In the genomic region with DNA sequence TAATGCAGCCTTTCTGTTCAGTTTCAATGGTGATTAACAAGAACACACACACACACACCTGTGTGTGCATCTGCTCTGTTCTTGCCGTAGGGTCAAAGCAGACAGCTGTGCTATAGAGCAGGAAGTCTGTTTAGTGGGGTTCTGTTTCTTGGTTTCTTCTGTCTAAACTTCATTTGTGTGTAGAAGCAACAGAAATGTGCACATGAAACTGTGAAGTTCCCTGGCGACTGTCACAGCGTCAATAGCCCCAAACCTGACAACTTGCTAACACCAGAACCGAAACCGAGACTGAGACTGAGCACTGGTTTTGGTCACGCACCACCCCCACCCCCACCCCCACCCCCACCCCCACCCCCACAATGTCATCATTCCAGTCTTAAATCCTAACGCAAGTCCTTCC, we compare ENCODE assay signal across 29 mouse cellular contexts.
DNase-seq lines count a peak whose midpoint lies in the region; ATAC-seq and TF ChIP-seq lines count a peak whose summit lies in the region.
"Had no signal": no experiment of that assay in that cellular context is flagged by ENCODE, and none has a peak within 500 bp of the region (broad histone marks: within the 10 kb centered on the region; RNA-seq: fewer than 3 reads in every experiment).

No protein-coding gene starts in this region.

- H3K36me3 ChIP-seq in forebrain, embryonic 14.5 days (ENCODE audit: control insufficient read depth, insufficient read depth, low read length), result no peaks in the 10 kb centered on the region
- H3K36me3 ChIP-seq: hindbrain, embryonic 12.5 days; intestine, embryonic 15.5 days; limb, embryonic 13.5 days; liver, embryonic 12.5 days; midbrain, embryonic 12.5 days; neural tube, embryonic 13.5 days had no signal

- TF ChIP-seq POLR2A in bone marrow, adult 2 months (IDR thresholded peaks at IDR 0.05; ENCODE audit: borderline replicate concordance, control insufficient read depth, low read depth, low read length), result no peak

- no peaks in the 10 kb centered on the region for H3K27me3 ChIP-seq in forebrain, embryonic 14.5 days (replicated peaks; ENCODE audit: control insufficient read depth, insufficient read depth, low read length)
- H3K27me3 ChIP-seq: hindbrain, embryonic 12.5 days; intestine, embryonic 15.5 days; midbrain, embryonic 12.5 days had no signal

- no peaks in the 10 kb centered on the region for H3K9me3 ChIP-seq in forebrain, embryonic 14.5 days (replicated peaks; ENCODE audit: control insufficient read depth, low read length)
- H3K9me3 ChIP-seq: hindbrain, embryonic 12.5 days; intestine, embryonic 15.5 days; limb, embryonic 13.5 days; liver, embryonic 12.5 days; midbrain, embryonic 12.5 days; neural tube, embryonic 13.5 days had no signal

- no peak overlapping the region for H3K9ac ChIP-seq in forebrain, embryonic 14.5 days (ENCODE audit: low read length)
- H3K9ac ChIP-seq: hindbrain, embryonic 12.5 days; intestine, embryonic 15.5 days; limb, embryonic 13.5 days; liver, embryonic 12.5 days; midbrain, embryonic 12.5 days; neural tube, embryonic 13.5 days had no signal

- no peak overlapping the region for H3K4me3 ChIP-seq in bone marrow, adult 2 months (replicated peaks; ENCODE audit: control insufficient read depth, low read depth, low read length)
- H3K4me3 ChIP-seq in forebrain, embryonic 14.5 days (ENCODE audit: low read depth, low read length), result no peak overlapping the region
- H3K4me3 ChIP-seq: erythroblast, embryonic 14.5 days; hindbrain, embryonic 12.5 days; intestine, embryonic 15.5 days; layer of hippocampus, adult 2 months; left cerebral cortex, adult 2 months; limb, embryonic 13.5 days; liver, embryonic 12.5 days; midbrain, embryonic 12.5 days; neural tube, embryonic 13.5 days had no signal

- WGBS in bone marrow, adult 2 months, result 33% methylated on average over 7 of the region's 7 CpGs
- 83% methylated on average over 7 of the region's 7 CpGs for WGBS in forebrain, embryonic 14.5 days

- ATAC-seq in megakaryocyte progenitor cell, adult 5-6 weeks (replicated peaks; ENCODE audit: poor library complexity), result 0 out of 2 replicates have a peak, but pooled peaks have one; percentile 7
- ATAC-seq in forebrain, embryonic 14.5 days, result no peak
- no peak for ATAC-seq in megakaryocyte-erythroid progenitor cell, adult 5-6 weeks (replicated peaks; ENCODE audit: low FRiP score, low TSS enrichment, poor library complexity, severe bottlenecking)
- ATAC-seq: hindbrain, postnatal 0 days; intestine, embryonic 15.5 days; liver, embryonic 12.5 days; lung, postnatal 0 days had no signal

- H3K4me2 ChIP-seq in forebrain, embryonic 14.5 days (ENCODE audit: low read length), result no peak overlapping the region
- H3K4me2 ChIP-seq: heart, embryonic 11.5 days; hindbrain, embryonic 12.5 days; intestine, embryonic 15.5 days; limb, embryonic 13.5 days; liver, embryonic 12.5 days; midbrain, embryonic 12.5 days; neural tube, embryonic 13.5 days had no signal

- peak overlapping the region; percentile 58; the same call in 1 of the 2 replicates for H3K27ac ChIP-seq in bone marrow, adult 2 months (ENCODE audit: control insufficient read depth, insufficient read depth, low read depth, low read length, poor library complexity)
- no peak overlapping the region for H3K27ac ChIP-seq in forebrain, embryonic 14.5 days (ENCODE audit: low read depth, low read length)
- H3K27ac ChIP-seq: hindbrain, embryonic 12.5 days; hindbrain, postnatal 0 days; intestine, embryonic 15.5 days; layer of hippocampus, adult 2 months; left cerebral cortex, adult 2 months; limb, embryonic 13.5 days; liver, embryonic 12.5 days; midbrain, embryonic 12.5 days; neural tube, embryonic 13.5 days had no signal

- TF ChIP-seq CTCF in bone marrow, adult 2 months (IDR thresholded peaks at IDR 0.05; ENCODE audit: control insufficient read depth, insufficient read depth, low read length), result no peak

- H3K4me1 ChIP-seq in bone marrow, adult 2 months (ENCODE audit: control insufficient read depth, insufficient read depth, low read length), result peaks cover 7% of the 10 kb centered on the region
- H3K4me1 ChIP-seq in forebrain, embryonic 14.5 days (ENCODE audit: control insufficient read depth, insufficient read depth, low read length), result no peaks in the 10 kb centered on the region
- H3K4me1 ChIP-seq: intestine, embryonic 15.5 days; midbrain, embryonic 12.5 days had no signal

- DNase-seq in spleen, postnatal 36 days (ENCODE audit: low spot score in 2 of 2), result peak; percentile 53 to 60
- no peak for DNase-seq in spleen, postnatal 10 days (ENCODE audit: low spot score in 2 of 2)
- peak; percentile 86 for DNase-seq in A20 (ENCODE audit: low read depth, low spot score)
- DNase-seq in forebrain, embryonic 14.5 days (ENCODE audit: low spot score), result no peak
- no peak for DNase-seq in cerebellum, adult 9-11 months
- DNase-seq: adrenal gland, adult 8-10 months; cerebellum, adult 8-10 months; gastrocnemius, postnatal 14 days; heart, adult 18-20 months; heart, postnatal 36 days; kidney, adult 2 months; kidney, postnatal 36 days; lung, adult 18-20 months; lung, postnatal 4 days had no signal

Comparison
In these comparisons a context has a peak if more than half of its experiments do, and no peak if none do; other contexts are left out.
1. DNase-seq: peak in spleen, postnatal 36 days (2 of 2) and A20 (single experiment); none in spleen, postnatal 10 days (0 of 2), forebrain, embryonic 14.5 days (single experiment) and cerebellum, adult 9-11 months (single experiment).